Comparison of ENCODE assay signal across 8 mouse cellular contexts in genomic region chr8:4258678-4259077, GRCm38 (mm10). TPM values are rescaled to one million over a fixed set of nuclear protein-coding genes. Genes with fewer than 3 reads are reported as not detected.
DNase-seq lines count a peak whose midpoint lies in the region; ATAC-seq and TF ChIP-seq lines count a peak whose summit lies in the region.

No protein-coding gene starts in this region.

- peaks cover 58% of the 10 kb centered on the region for H3K36me3 ChIP-seq in lung, embryonic 15.5 days
- peaks cover 72% of the 10 kb centered on the region for H3K36me3 ChIP-seq in forebrain, embryonic 14.5 days (ENCODE audit: control insufficient read depth, insufficient read depth, low read length)
- H3K36me3 ChIP-seq in myocyte (ENCODE audit: control insufficient read depth, insufficient read depth), result peaks cover 9% of the 10 kb centered on the region

- H3ac ChIP-seq in myocyte (ENCODE audit: control insufficient read depth, insufficient read length), result peak overlapping the region; percentile 22

- no peaks in the 10 kb centered on the region for H3K9me3 ChIP-seq in lung, embryonic 15.5 days
- H3K9me3 ChIP-seq in forebrain, embryonic 14.5 days (replicated peaks; ENCODE audit: control insufficient read depth, low read length), result no peaks in the 10 kb centered on the region

- intact Hi-C loops in left cerebral cortex, postnatal 36 days (cut with DNase I), result no loop called here
- intact Hi-C loops in gastrocnemius, postnatal 14 days (cut with DNase I; ENCODE audit: low total_unique reads), result no loop called here

- WGBS in lung, embryonic 15.5 days, result 0% methylated on average over 31 of the region's 32 CpGs
- under 1% methylated on average over 31 of the region's 32 CpGs for WGBS in forebrain, embryonic 14.5 days

- H3K27me3 ChIP-seq in lung, embryonic 15.5 days, result no peaks in the 10 kb centered on the region
- no peaks in the 10 kb centered on the region for H3K27me3 ChIP-seq in forebrain, embryonic 14.5 days (replicated peaks; ENCODE audit: control insufficient read depth, insufficient read depth, low read length)
- no peaks in the 10 kb centered on the region for H3K27me3 ChIP-seq in myocyte (ENCODE audit: control insufficient read depth, insufficient read depth, insufficient read length)

- peak overlapping the region; percentile 92 for H3K4me2 ChIP-seq in lung, embryonic 15.5 days
- peak overlapping the region; percentile 74 for H3K4me2 ChIP-seq in forebrain, embryonic 14.5 days (ENCODE audit: low read length)
- H3K4me2 ChIP-seq in myocyte (ENCODE audit: low read depth), result peak overlapping the region; percentile 77

- peak overlapping the region; percentile 77 for H3K9ac ChIP-seq in lung, embryonic 15.5 days
- peak overlapping the region; percentile 96 for H3K9ac ChIP-seq in forebrain, embryonic 14.5 days (ENCODE audit: low read length)

- peak overlapping the region; percentile 87 for H3K4me3 ChIP-seq in lung, embryonic 15.5 days
- H3K4me3 ChIP-seq in forebrain, embryonic 14.5 days (ENCODE audit: low read depth, low read length), result peak overlapping the region; percentile 93
- H3K4me3 ChIP-seq in myocyte, result peak overlapping the region; percentile 31

- H3K79me2 ChIP-seq in myocyte (ENCODE audit: control insufficient read depth, insufficient read depth), result no peaks in the 10 kb centered on the region

- DNase-seq in adrenal gland, postnatal 10 days, result peak; percentile 35
- DNase-seq in adrenal gland, adult 18-20 months (ENCODE audit: low spot score in 2 of 2), result no peak
- no peak for DNase-seq in lung, postnatal 36 days
- DNase-seq in forebrain, embryonic 14.5 days (ENCODE audit: low spot score), result no peak
- DNase-seq in left cerebral cortex, postnatal 36 days (ENCODE audit: low spot score in 2 of 2), result peak; percentile 65 to 66
- no peak for DNase-seq in gastrocnemius, postnatal 14 days

- peak overlapping the region; percentile 86 for H3K27ac ChIP-seq in lung, embryonic 15.5 days
- peak overlapping the region; percentile 97 for H3K27ac ChIP-seq in forebrain, embryonic 14.5 days (ENCODE audit: low read depth, low read length)

- H3K4me1 ChIP-seq in lung, embryonic 15.5 days, result peaks cover 32% of the 10 kb centered on the region
- H3K4me1 ChIP-seq in forebrain, embryonic 14.5 days (ENCODE audit: control insufficient read depth, insufficient read depth, low read length), result peaks cover 25% of the 10 kb centered on the region

- peak; percentile 75 for ATAC-seq in lung, embryonic 15.5 days (ENCODE audit: borderline replicate concordance, extremely low read depth, low FRiP score, low TSS enrichment)
- peak; percentile 75 for ATAC-seq in forebrain, embryonic 14.5 days

- no peak for TF ChIP-seq POLR2A in myocyte (IDR thresholded peaks at IDR 0.05; ENCODE audit: insufficient read length, low read depth)

TF ChIP-seq in myocyte, 11 proteins besides CTCF, POLR2A, EP300 and RAD21:
- TF ChIP-seq MYOD1 (IDR thresholded peaks at IDR 0.05; ENCODE audit: control insufficient read depth in 1 of 3, insufficient read length in 2 of 3, low read depth in 2 of 3) (peak in 2 of 3 experiments; percentile 32 to 46), TCF12 (IDR thresholded peaks at IDR 0.05; ENCODE audit: insufficient read depth, poor library complexity, severe bottlenecking) (no peak), MYOG (IDR thresholded peaks at IDR 0.05; ENCODE audit: control insufficient read depth in 1 of 3, insufficient read depth in 1 of 3, insufficient read length in 2 of 3, low read depth in 2 of 3) (peak in 1 of 3 experiments; percentile 4), POLR2AphosphoS2 (IDR thresholded peaks at IDR 0.05; ENCODE audit: insufficient read length, low read depth) (peak; percentile 43)

RNA-seq across cellular contexts. Expression of gene Ctxn1, which starts 0.4 kb away (rescaled TPM):
- total RNA-seq in adrenal gland, postnatal 10 days (2021), result 10 to 100 TPM; 11.0 to 14.7 TPM
- 1 to 10 TPM; 6.4 to 7.8 TPM for total RNA-seq in adrenal gland, adult 18-20 months (2021)
- polyA plus RNA-seq in lung, embryonic 15.5 days (2015; fragmentation: Nextera tagmentation; extraction: Ambion mirVana), result 75.3 and 75.6 TPM in 2 replicates
- 236 and 302 TPM in 2 replicates for polyA plus RNA-seq in forebrain, embryonic 14.5 days (2014; fragmentation: Nextera tagmentation; extraction: Ambion mirVana)
- 100 to 1,000 TPM; 599 to 686 TPM for total RNA-seq in left cerebral cortex, postnatal 36 days (2021)
- polyA plus RNA-seq in myocyte (2012; fragmentation: generic; extraction: Trizol), result 32.6 TPM
- total RNA-seq in gastrocnemius, postnatal 14 days (2021), result 1 to 10 TPM; 1.4 to 2.5 TPM

RNA-seq across cellular contexts. Expression of gene Snapc2, which starts 5.8 kb away (rescaled TPM):
- 10 to 100 TPM; 21.7 to 24.4 TPM for total RNA-seq in adrenal gland, postnatal 10 days (2021)
- 10 to 100 TPM; 23.4 to 25.9 TPM for total RNA-seq in adrenal gland, adult 18-20 months (2021)
- 60.8 and 61.6 TPM in 2 replicates for polyA plus RNA-seq in lung, embryonic 15.5 days (2015; fragmentation: Nextera tagmentation; extraction: Ambion mirVana)
- polyA plus RNA-seq in forebrain, embryonic 14.5 days (2014; fragmentation: Nextera tagmentation; extraction: Ambion mirVana), result 59.9 and 81.8 TPM in 2 replicates
- 10 to 100 TPM; 28.5 to 36.5 TPM for total RNA-seq in left cerebral cortex, postnatal 36 days (2021)
- polyA plus RNA-seq in myocyte (2012; fragmentation: generic; extraction: Trizol), result 36.2 TPM
- 10 to 100 TPM; 10.1 to 12.2 TPM for total RNA-seq in gastrocnemius, postnatal 14 days (2021)

RNA-seq across cellular contexts. Expression of gene Tgfbr3l, which starts 10.7 kb away (rescaled TPM):
- 10 to 100 TPM; 10.5 to 20.2 TPM for total RNA-seq in adrenal gland, postnatal 10 days (2021)
- total RNA-seq in adrenal gland, adult 18-20 months (2021), result 10 to 100 TPM; 10.9 to 15.5 TPM
- 2.5 and 3.4 TPM in 2 replicates for polyA plus RNA-seq in lung, embryonic 15.5 days (2015; fragmentation: Nextera tagmentation; extraction: Ambion mirVana)
- 2.1 and 2.8 TPM in 2 replicates for polyA plus RNA-seq in forebrain, embryonic 14.5 days (2014; fragmentation: Nextera tagmentation; extraction: Ambion mirVana)
- total RNA-seq in left cerebral cortex, postnatal 36 days (2021), result 10 to 100 TPM in 1 of 2 experiments, 1 to 10 TPM in 1; 6.4 to 14.1 TPM
- 1.4 TPM for polyA plus RNA-seq in myocyte (2012; fragmentation: generic; extraction: Trizol)
- 1 to 10 TPM; 1.8 to 3.4 TPM for total RNA-seq in gastrocnemius, postnatal 14 days (2021)

RNA-seq across cellular contexts. Expression of gene Timm44, which starts 17.0 kb away (rescaled TPM):
- total RNA-seq in adrenal gland, postnatal 10 days (2021), result 100 to 1,000 TPM; 150 to 180 TPM
- total RNA-seq in adrenal gland, adult 18-20 months (2021), result 100 to 1,000 TPM in 1 of 2 experiments, 10 to 100 TPM in 1; 99.4 to 107 TPM
- 55.1 and 56.0 TPM in 2 replicates for polyA plus RNA-seq in lung, embryonic 15.5 days (2015; fragmentation: Nextera tagmentation; extraction: Ambion mirVana)
- polyA plus RNA-seq in forebrain, embryonic 14.5 days (2014; fragmentation: Nextera tagmentation; extraction: Ambion mirVana), result 49.9 and 51.3 TPM in 2 replicates
- total RNA-seq in left cerebral cortex, postnatal 36 days (2021), result 10 to 100 TPM; 58.9 to 75.6 TPM
- polyA plus RNA-seq in myocyte (2012; fragmentation: generic; extraction: Trizol), result 45.6 TPM
- total RNA-seq in gastrocnemius, postnatal 14 days (2021), result 10 to 100 TPM; 67.8 to 82.1 TPM

RNA-seq across cellular contexts. Expression of gene Gm49320, which starts 20.0 kb away (rescaled TPM):
- total RNA-seq in adrenal gland, postnatal 10 days (2021), result 1 to 10 TPM in 1 of 2 experiments, not detected in 1; 2.4 TPM
- 1 to 10 TPM in 1 of 2 experiments, under 1 TPM in 1; 0.93 to 1.5 TPM for total RNA-seq in adrenal gland, adult 18-20 months (2021)
- 1.4 and 1.5 TPM in 2 replicates for polyA plus RNA-seq in lung, embryonic 15.5 days (2015; fragmentation: Nextera tagmentation; extraction: Ambion mirVana)
- 0.51 TPM in 1 of 2 replicates, not detected in the other for polyA plus RNA-seq in forebrain, embryonic 14.5 days (2014; fragmentation: Nextera tagmentation; extraction: Ambion mirVana)
- total RNA-seq in left cerebral cortex, postnatal 36 days (2021), result 1 to 10 TPM in 1 of 2 experiments, not detected in 1; 1.4 TPM
- polyA plus RNA-seq in myocyte (2012; fragmentation: generic; extraction: Trizol), result 0.36 TPM
- under 1 TPM in 1 of 2 experiments, not detected in 1; 0.18 TPM for total RNA-seq in gastrocnemius, postnatal 14 days (2021)

Comparison
In these comparisons a context has a peak if more than half of its experiments do, and no peak if none do; other contexts are left out.
1. DNase-seq: peak in adrenal gland, postnatal 10 days (single experiment) and left cerebral cortex, postnatal 36 days (2 of 2); none in adrenal gland, adult 18-20 months (0 of 2), lung, postnatal 36 days (single experiment), forebrain, embryonic 14.5 days (single experiment) and gastrocnemius, postnatal 14 days (single experiment).
2. H3K4me3 ChIP-seq: peak in every context shown above with its lines; median percentile 93 in forebrain, embryonic 14.5 days; 87 in lung, embryonic 15.5 days; 31 in myocyte.
3. RNA of gene Ctxn1, which starts 0.4 kb away (total RNA-seq): 599 to 686 TPM in left cerebral cortex, postnatal 36 days; 11.0 to 14.7 TPM in adrenal gland, postnatal 10 days, 6.4 to 7.8 TPM in adrenal gland, adult 18-20 months and 1.4 to 2.5 TPM in gastrocnemius, postnatal 14 days; every median in the first group is over 10 times any median in the second.
4. Peak in every context shown above with its lines, with median percentiles within 50 percentile points of each other: H3K4me2 ChIP-seq.